Comparison of ENCODE assay signal across 21 mouse cellular contexts in genomic region chr11:104334115-104334514, GRCm38 (mm10).
DNase-seq lines count a peak whose midpoint lies in the region; ATAC-seq and TF ChIP-seq lines count a peak whose summit lies in the region.
"Had no signal": no experiment of that assay in that cellular context is flagged by ENCODE, and none has a peak within 500 bp of the region (broad histone marks: within the 10 kb centered on the region; RNA-seq: fewer than 3 reads in every experiment).

No protein-coding gene starts in this region.

- no peaks in the 10 kb centered on the region for H3K9me3 ChIP-seq in heart, embryonic 13.5 days
- H3K9me3 ChIP-seq in midbrain, postnatal 0 days (ENCODE audit: low read length) = no peaks in the 10 kb centered on the region
- no peaks in the 10 kb centered on the region for H3K9me3 ChIP-seq in midbrain, embryonic 14.5 days (ENCODE audit: control insufficient read depth, low read length)
- H3K9me3 ChIP-seq: embryonic facial prominence, embryonic 15.5 days; forebrain, embryonic 10.5 days; hindbrain, embryonic 10.5 days had no signal

- peaks cover 19% of the 10 kb centered on the region for H3K4me1 ChIP-seq in heart, embryonic 13.5 days
- no peaks in the 10 kb centered on the region for H3K4me1 ChIP-seq in midbrain, postnatal 0 days (ENCODE audit: insufficient read depth, low read length)
- H3K4me1 ChIP-seq in midbrain, embryonic 14.5 days (ENCODE audit: control insufficient read depth, insufficient read depth, low read length) = no peaks in the 10 kb centered on the region
- H3K4me1 ChIP-seq: embryonic facial prominence, embryonic 15.5 days; forebrain, embryonic 10.5 days; hindbrain, embryonic 10.5 days had no signal

- H3K27ac ChIP-seq in heart, embryonic 13.5 days (replicated peaks) = no peak overlapping the region
- peak overlapping the region; percentile 4; the same call in 1 of the 2 replicates for H3K27ac ChIP-seq in layer of hippocampus, adult 2 months
- H3K27ac ChIP-seq in midbrain, postnatal 0 days (ENCODE audit: low read depth, low read length) = 0 out of 2 replicates have a peak overlapping the region, but pooled peaks have one; percentile 12
- no peak overlapping the region for H3K27ac ChIP-seq in midbrain, embryonic 14.5 days (replicated peaks; ENCODE audit: low read depth, low read length)
- H3K27ac ChIP-seq: embryonic facial prominence, embryonic 15.5 days; forebrain, embryonic 10.5 days; hindbrain, embryonic 10.5 days had no signal

- ATAC-seq in heart, embryonic 13.5 days (ENCODE audit: extremely low read depth, insufficient number of reproducible peaks, low FRiP score, low TSS enrichment) = no peak
- ATAC-seq in midbrain, postnatal 0 days (ENCODE audit: low FRiP score) = no peak
- no peak for ATAC-seq in midbrain, embryonic 14.5 days (ENCODE audit: low FRiP score, low TSS enrichment)
- ATAC-seq: forebrain, embryonic 16.5 days; inflammation-experienced regulatory T-cells, adult 6 months; intestine, postnatal 0 days had no signal

- no peak overlapping the region for H3K4me3 ChIP-seq in heart, embryonic 13.5 days
- no peak overlapping the region for H3K4me3 ChIP-seq in layer of hippocampus, adult 2 months
- H3K4me3 ChIP-seq in midbrain, postnatal 0 days (ENCODE audit: low read depth, low read length) = no peak overlapping the region
- no peak overlapping the region for H3K4me3 ChIP-seq in midbrain, embryonic 14.5 days (replicated peaks; ENCODE audit: low read depth, low read length)
- H3K4me3 ChIP-seq: embryonic facial prominence, embryonic 15.5 days; erythroblast, embryonic 14.5 days; forebrain, embryonic 10.5 days; hindbrain, embryonic 10.5 days had no signal

- H3K4me2 ChIP-seq in heart, embryonic 13.5 days = no peak overlapping the region
- no peak overlapping the region for H3K4me2 ChIP-seq in midbrain, postnatal 0 days (ENCODE audit: low read depth, low read length, poor library complexity, severe bottlenecking)
- no peak overlapping the region for H3K4me2 ChIP-seq in midbrain, embryonic 14.5 days (ENCODE audit: low read length)
- H3K4me2 ChIP-seq: embryonic facial prominence, embryonic 15.5 days had no signal

- H3K9ac ChIP-seq in heart, embryonic 13.5 days = peak overlapping the region; percentile 40; the same call in 1 of the 2 replicates
- no peak overlapping the region for H3K9ac ChIP-seq in midbrain, postnatal 0 days (replicated peaks; ENCODE audit: low read length, poor library complexity, severe bottlenecking)
- no peak overlapping the region for H3K9ac ChIP-seq in midbrain, embryonic 14.5 days (replicated peaks; ENCODE audit: low read length)
- H3K9ac ChIP-seq: embryonic facial prominence, embryonic 15.5 days had no signal

- peaks cover 75% of the 10 kb centered on the region for H3K36me3 ChIP-seq in heart, embryonic 13.5 days
- H3K36me3 ChIP-seq in midbrain, postnatal 0 days (ENCODE audit: insufficient read depth, low read length) = peaks cover 45% of the 10 kb centered on the region
- peaks cover 87% of the 10 kb centered on the region for H3K36me3 ChIP-seq in midbrain, embryonic 14.5 days (ENCODE audit: control insufficient read depth, insufficient read depth, low read length)

- WGBS in heart, embryonic 13.5 days = 24% methylated on average over 5 of the region's 5 CpGs
- WGBS in midbrain, postnatal 0 days = 75% methylated on average over 5 of the region's 5 CpGs
- WGBS in midbrain, embryonic 14.5 days = 81% methylated on average over 5 of the region's 5 CpGs

- DNase-seq in heart, adult 11 months = peak; percentile 81
- DNase-seq in heart, adult 8-10 months (ENCODE audit: low spot score) = no peak
- no peak for DNase-seq in heart, adult 18-20 months
- no peak for DNase-seq in layer of hippocampus, adult 2 months (ENCODE audit: low spot score in 2 of 2)
- DNase-seq in layer of hippocampus, postnatal 25 days (ENCODE audit: extremely low spot score in 1 of 2, low spot score in 1 of 2) = no peak
- no peak for DNase-seq in midbrain, postnatal 0 days (ENCODE audit: low spot score)
- DNase-seq in midbrain, embryonic 14.5 days = no peak
- DNase-seq: adrenal gland, postnatal 10 days; cerebellum, adult 11 months; cerebellum, adult 8-10 months; cerebellum, postnatal 14 days; embryo, embryonic 11 days; gastrocnemius, postnatal 10 days had no signal

- no peak for TF ChIP-seq CTCF in layer of hippocampus, adult 2 months (conservative IDR thresholded peaks at IDR 0.05)
- TF ChIP-seq CTCF in midbrain, postnatal 0 days (IDR thresholded peaks at IDR 0.05) = no peak

- no peaks in the 10 kb centered on the region for H3K27me3 ChIP-seq in heart, embryonic 13.5 days (replicated peaks)
- no peaks in the 10 kb centered on the region for H3K27me3 ChIP-seq in midbrain, postnatal 0 days (ENCODE audit: insufficient read depth, low read length)
- H3K27me3 ChIP-seq in midbrain, embryonic 14.5 days (ENCODE audit: control insufficient read depth, insufficient read depth, low read length) = no peaks in the 10 kb centered on the region
- H3K27me3 ChIP-seq: embryonic facial prominence, embryonic 15.5 days had no signal

Comparison
In these comparisons a context has a peak if more than half of its experiments do, and no peak if none do; other contexts are left out.
1. H3K27ac ChIP-seq: peak in layer of hippocampus, adult 2 months (single experiment) and midbrain, postnatal 0 days (single experiment); none in heart, embryonic 13.5 days (single experiment) and midbrain, embryonic 14.5 days (single experiment).